Mouse (Mus musculus) heart, embryonic 16.5 days (tissue): ENCODE measurements around the gene Pip5k1b. TPM values are rescaled to one million over a fixed set of nuclear protein-coding genes. Genes with fewer than 3 reads are reported as not detected.
A peak's percentile ranks its signal among the peaks of the same experiment; 100 is the strongest.

ENCODE experiments used
- ATAC-seq: fragments of 200-750 bp; cut with Nextera tagmentation; replicated peaks from 2 replicates; pipeline ENCODE4 v1.8.0; 2017; ENCODE audit warnings: moderate number of reproducible peaks; ENCODE audit not compliant: insufficient read depth, low FRiP score; ENCODE audit errors: extremely low read depth
- H3K27ac ChIP-seq: fragments of 300-500 bp; sonication (generic); 2 replicates; pipeline ENCODE4 v1.5.1; 2014; ENCODE audit warnings: mild to moderate bottlenecking, low read length, control low read depth, moderate library complexity
- H3K27me3 ChIP-seq: fragments of 300-500 bp; sonication (generic); 2 replicates; pipeline ENCODE4 v1.6.1; 2014; ENCODE audit warnings: low read length, mixed read lengths; ENCODE audit not compliant: control insufficient read depth, insufficient read depth
- H3K36me3 ChIP-seq: fragments of 300-500 bp; sonication (generic); 2 replicates; pipeline ENCODE4 v1.6.1; 2014; ENCODE audit not compliant: control insufficient read depth, insufficient read depth
- H3K4me1 ChIP-seq: fragments of 300-500 bp; sonication (generic); 2 replicates; pipeline ENCODE4 v1.6.1; 2014; ENCODE audit warnings: low read length, mixed read lengths; ENCODE audit not compliant: control insufficient read depth, insufficient read depth
- H3K4me2 ChIP-seq: fragments of 300-500 bp; sonication (generic); 2 replicates; pipeline ENCODE4 v1.6.1; 2014; ENCODE audit warnings: low read depth, mild to moderate bottlenecking, control low read depth, low read length
- H3K4me3 ChIP-seq: fragments of 300-500 bp; sonication (generic); 2 replicates; pipeline ENCODE4 v1.5.1; 2014; ENCODE audit warnings: mild to moderate bottlenecking, control low read depth, low read length
- H3K9ac ChIP-seq: fragments of 300-500 bp; sonication (generic); 2 replicates; pipeline ENCODE4 v1.6.1; 2014; ENCODE audit warnings: low read length, control low read depth
- H3K9me3 ChIP-seq: fragments of 300-500 bp; sonication (generic); replicated peaks from 2 replicates; pipeline ENCODE4 v1.6.1; 2016; ENCODE audit warnings: low read length; ENCODE audit not compliant: control insufficient read depth
- WGBS: fragments of 180-500 bp; shearing (Covaris S2); extraction: QIAGEN DNeasy Blood & Tissue Kit; methylation state at CpG from one replicate; pipeline ENCODE4 v1.1.7; 2014; 5-methylcytosine and 5-hydroxymethylcytosine counted together
- polyA plus RNA-seq: library from polyadenylated mRNA; unstranded; fragments of >200 nt; fragmentation: Nextera tagmentation; extraction: Ambion mirVana; gene quantifications from 2 replicates; pipeline ENCODE4 v1.2.1, GENCODE M21; 2015

Pip5k1b gene
- polyA plus RNA-seq, 1 experiment from 2014 or later: 11.1 TPM

- H3K4me1 ChIP-seq: peaks cover 37% of the 10 kb centered on the region
- ATAC-seq: no peak
Observed at GRCm38 (mm10) chr19:24515941-24516340, 39.7 kb downstream of the Pip5k1b start.

GRCm38 (mm10) chr19:24514661-24515642 is 40.7 kb downstream of the Pip5k1b start:
- H3K4me1 ChIP-seq: peaks cover 34% of the 10 kb centered on the region

More at GRCm38 (mm10) chr19:24515941-24516340, 39.7 kb downstream of the Pip5k1b start:
- Histone ChIP-seq H3K4me3 (no peak overlapping the region), H3K4me2 (no peak overlapping the region), H3K9ac (no peak overlapping the region), H3K9me3 (no peaks in the 10 kb centered on the region), H3K36me3 (no peaks in the 10 kb centered on the region), H3K27ac (no peak overlapping the region), H3K27me3 (no peaks in the 10 kb centered on the region)
- 90% methylated on average over 3 of the region's 3 CpGs for WGBS

GRCm38 (mm10) chr19:24513105-24513843 is 42.4 kb downstream of the Pip5k1b start:
- H3K36me3 ChIP-seq: no peaks in the 10 kb centered on the region
- H3K27me3 ChIP-seq: no peaks in the 10 kb centered on the region
- no peak overlapping the region for H3K4me3 ChIP-seq
- 0 out of 2 replicates have a peak, but pooled peaks have one; percentile 29 for ATAC-seq
- H3K4me2 ChIP-seq: no peak overlapping the region
- H3K9me3 ChIP-seq: no peaks in the 10 kb centered on the region
- peaks cover 44% of the 10 kb centered on the region for H3K4me1 ChIP-seq
- H3K27ac ChIP-seq: 0 out of 2 replicates have a peak overlapping the region, but pooled peaks have one; percentile 36
- 44% methylated on average over 20 of the region's 20 CpGs for WGBS
- H3K9ac ChIP-seq: no peak overlapping the region

More at GRCm38 (mm10) chr19:24514661-24515642, 40.7 kb downstream of the Pip5k1b start:
- 74% methylated on average over 15 of the region's 15 CpGs for WGBS
- Histone ChIP-seq H3K36me3 (no peaks in the 10 kb centered on the region), H3K4me3 (no peak overlapping the region), H3K9me3 (no peaks in the 10 kb centered on the region), H3K4me2 (no peak overlapping the region), H3K27ac (no peak overlapping the region), H3K27me3 (no peaks in the 10 kb centered on the region), H3K9ac (no peak overlapping the region)
- no peak for ATAC-seq

GRCm38 (mm10) chr19:24511939-24512338 is 43.7 kb downstream of the Pip5k1b start:
- Histone ChIP-seq H3K27ac (no peak overlapping the region), H3K9ac (no peak overlapping the region), H3K9me3 (no peaks in the 10 kb centered on the region), H3K36me3 (no peaks in the 10 kb centered on the region), H3K27me3 (no peaks in the 10 kb centered on the region), H3K4me3 (no peak overlapping the region), H3K4me1 (peaks cover 43% of the 10 kb centered on the region), H3K4me2 (no peak overlapping the region)
- ATAC-seq: no peak
- 73% methylated on average over 7 of the region's 7 CpGs for WGBS

- H3K4me1 ChIP-seq: peaks cover 38% of the 10 kb centered on the region
- no peaks in the 10 kb centered on the region for H3K36me3 ChIP-seq
- no peak for ATAC-seq
- H3K27me3 ChIP-seq: no peaks in the 10 kb centered on the region
- no peaks in the 10 kb centered on the region for H3K9me3 ChIP-seq
- no peak overlapping the region for H3K4me3 ChIP-seq
- no peak overlapping the region for H3K9ac ChIP-seq
- WGBS: 54% methylated on average over 6 of the region's 6 CpGs
- H3K27ac ChIP-seq: no peak overlapping the region
- H3K4me2 ChIP-seq: no peak overlapping the region
Observed at GRCm38 (mm10) chr19:24509391-24509790, 46.3 kb downstream of the Pip5k1b start.

- Histone ChIP-seq H3K27ac (no peak overlapping the region), H3K9ac (no peak overlapping the region), H3K4me3 (no peak overlapping the region), H3K36me3 (no peaks in the 10 kb centered on the region), H3K27me3 (no peaks in the 10 kb centered on the region), H3K4me2 (no peak overlapping the region), H3K9me3 (no peaks in the 10 kb centered on the region), H3K4me1 (peaks cover 35% of the 10 kb centered on the region)
- ATAC-seq: no peak
- WGBS: 46% methylated on average over 13 of the region's 13 CpGs
Observed at GRCm38 (mm10) chr19:24508087-24508767, 47.4 kb downstream of the Pip5k1b start.

- no peak for ATAC-seq
- 77% methylated on average over 10 of the region's 10 CpGs for WGBS
- H3K27ac ChIP-seq: no peak overlapping the region
Observed at GRCm38 (mm10) chr19:24502736-24503421, 52.8 kb downstream of the Pip5k1b start.

GRCm38 (mm10) chr19:24501525-24501924 is 54.1 kb downstream of the Pip5k1b start:
- no peak overlapping the region for H3K4me3 ChIP-seq
- peaks cover 3% of the 10 kb centered on the region; the same call in 1 of the 2 replicates for H3K4me1 ChIP-seq
- H3K27ac ChIP-seq: no peak overlapping the region
- no peaks in the 10 kb centered on the region for H3K9me3 ChIP-seq
- no peak overlapping the region for H3K4me2 ChIP-seq
- no peaks in the 10 kb centered on the region for H3K36me3 ChIP-seq
- ATAC-seq: no peak
- H3K9ac ChIP-seq: no peak overlapping the region
- H3K27me3 ChIP-seq: no peaks in the 10 kb centered on the region

More at GRCm38 (mm10) chr19:24502736-24503421, 52.8 kb downstream of the Pip5k1b start:
- H3K36me3 ChIP-seq: no peaks in the 10 kb centered on the region
- no peaks in the 10 kb centered on the region for H3K9me3 ChIP-seq
- no peak overlapping the region for H3K9ac ChIP-seq
- H3K4me3 ChIP-seq: no peak overlapping the region
- no peak overlapping the region for H3K4me2 ChIP-seq
- H3K27me3 ChIP-seq: no peaks in the 10 kb centered on the region
- peaks cover 5% of the 10 kb centered on the region; the same call in 1 of the 2 replicates for H3K4me1 ChIP-seq
